Mouse (Mus musculus): ENCODE results near the gene Pik3cd.
"Not testable (repeated sequence)": the region's sequence is repeated elsewhere in the genome, so short reads cannot be mapped to it uniquely, and the experiment has no call there.

The Pik3cd gene

GRCm38 (mm10) chr4:149702210-149702979, at the start of gene Pik3cd:
TSS of gene Pik3cd (minus strand) at chr4:149702571.
- no peak for DNase-seq (ENCODE audit: low read depth)

- no peak for DNase-seq (ENCODE audit: low read depth)
Measured at GRCm38 (mm10) chr4:149750671-149751070, 48.3 kb upstream of the Pik3cd start.

- not testable (repeated sequence) for DNase-seq (ENCODE audit: low read depth)
Measured at GRCm38 (mm10) chr4:149749663-149750015, 47.3 kb upstream of the Pik3cd start.

GRCm38 (mm10) chr4:149749003-149749662, 46.8 kb upstream of the Pik3cd start:
- DNase-seq (ENCODE audit: low read depth) = no peak

- no peak for DNase-seq (ENCODE audit: low read depth)
Measured at GRCm38 (mm10) chr4:149744119-149744518, 41.7 kb upstream of the Pik3cd start.

GRCm38 (mm10) chr4:149742011-149742530, 39.7 kb upstream of the Pik3cd start:
- no peak for DNase-seq (ENCODE audit: low read depth)

- DNase-seq (ENCODE audit: low read depth) = no peak
Measured at GRCm38 (mm10) chr4:149740301-149740700, 37.9 kb upstream of the Pik3cd start.

GRCm38 (mm10) chr4:149739478-149739877, 37.1 kb upstream of the Pik3cd start:
- DNase-seq (ENCODE audit: low read depth) = no peak

- peak; percentile 88 for DNase-seq (ENCODE audit: low read depth)
Measured at GRCm38 (mm10) chr4:149737383-149738324, 35.3 kb upstream of the Pik3cd start, which contains the start of gene Tmem201. TSS of gene Tmem201 (minus strand) at chr4:149738044.

- DNase-seq (ENCODE audit: low read depth) = no peak
Measured at GRCm38 (mm10) chr4:149736581-149736980, 34.2 kb upstream of the Pik3cd start.

- DNase-seq (ENCODE audit: low read depth) = no peak
Measured at GRCm38 (mm10) chr4:149735624-149736250, 33.4 kb upstream of the Pik3cd start.

GRCm38 (mm10) chr4:149734730-149735475, 32.5 kb upstream of the Pik3cd start:
- no peak for DNase-seq (ENCODE audit: low read depth)

GRCm38 (mm10) chr4:149734246-149734645, 31.9 kb upstream of the Pik3cd start:
- no peak for DNase-seq (ENCODE audit: low read depth)

- DNase-seq (ENCODE audit: low read depth) = no peak
Measured at GRCm38 (mm10) chr4:149733748-149734147, 31.4 kb upstream of the Pik3cd start.

GRCm38 (mm10) chr4:149732800-149733199, 30.4 kb upstream of the Pik3cd start:
- no peak for DNase-seq (ENCODE audit: low read depth)

GRCm38 (mm10) chr4:149732313-149732712, 29.9 kb upstream of the Pik3cd start:
- no peak for DNase-seq (ENCODE audit: low read depth)

GRCm38 (mm10) chr4:149730827-149731226, 28.5 kb upstream of the Pik3cd start:
- no peak for DNase-seq (ENCODE audit: low read depth)

- no peak for DNase-seq (ENCODE audit: low read depth)
Measured at GRCm38 (mm10) chr4:149728810-149729209, 26.4 kb upstream of the Pik3cd start.

GRCm38 (mm10) chr4:149727636-149728035, 25.3 kb upstream of the Pik3cd start:
- DNase-seq (ENCODE audit: low read depth) = no peak

GRCm38 (mm10) chr4:149725661-149726350, 23.4 kb upstream of the Pik3cd start:
- peak; percentile 41 for DNase-seq (ENCODE audit: low read depth)

All from c-Kit-positive CD71-negative TER-119-negative erythroid progenitor cells, embryonic 14.5 days (primary cell).